Comparison of ENCODE assay signal across 8 mouse cellular contexts in genomic region chr16:49164349-49165137, GRCm38 (mm10).
DNase-seq lines count a peak whose midpoint lies in the region; ATAC-seq and TF ChIP-seq lines count a peak whose summit lies in the region.

No protein-coding gene starts in this region.

- peak; percentile 48 for DNase-seq in liver
- DNase-seq in c-Kit-positive CD71-negative TER-119-negative erythroid progenitor cells, embryonic 14.5 days (ENCODE audit: low read depth): peak; percentile 37
- DNase-seq in fibroblast of lung, adult 2 months (ENCODE audit: low read depth): peak; percentile 17
- peak; percentile 85 for DNase-seq in hindbrain, postnatal 0 days (ENCODE audit: low spot score)
- peak; percentile 49 to 71 for DNase-seq in layer of hippocampus, postnatal 36 days
- DNase-seq in right cerebral cortex, postnatal 25 days: peak; percentile 47

- no peaks in the 10 kb centered on the region for H3K27me3 ChIP-seq in liver, embryonic 12.5 days (replicated peaks)
- H3K27me3 ChIP-seq in hindbrain, postnatal 0 days (ENCODE audit: insufficient read depth, low read length): no peaks in the 10 kb centered on the region

- WGBS in liver, embryonic 12.5 days (ENCODE audit: insufficient replicate concordance): 30% methylated on average over 7 of the region's 7 CpGs
- 37% methylated on average over 7 of the region's 7 CpGs for WGBS in hindbrain, postnatal 0 days

- no peak overlapping the region for H3K27ac ChIP-seq in liver, embryonic 12.5 days
- H3K27ac ChIP-seq in hindbrain, postnatal 0 days: no peak overlapping the region

- no peaks in the 10 kb centered on the region for H3K9me3 ChIP-seq in liver, embryonic 12.5 days (replicated peaks)
- no peaks in the 10 kb centered on the region for H3K9me3 ChIP-seq in hindbrain, postnatal 0 days (ENCODE audit: low read length)

- H3K4me3 ChIP-seq in liver, embryonic 12.5 days: no peak overlapping the region
- H3K4me3 ChIP-seq in hindbrain, postnatal 0 days (ENCODE audit: low read length): no peak overlapping the region

- peak; percentile 91 for TF ChIP-seq CTCF in hindbrain, postnatal 0 days (IDR thresholded peaks at IDR 0.05; ENCODE audit: low read depth)

- H3K9ac ChIP-seq in liver, embryonic 12.5 days: no peak overlapping the region
- H3K9ac ChIP-seq in hindbrain, postnatal 0 days (replicated peaks; ENCODE audit: low read length): no peak overlapping the region

- H3K36me3 ChIP-seq in liver, embryonic 12.5 days: no peaks in the 10 kb centered on the region
- H3K36me3 ChIP-seq in hindbrain, postnatal 0 days (ENCODE audit: insufficient read depth, low read length): no peaks in the 10 kb centered on the region

- H3K4me1 ChIP-seq in liver, embryonic 12.5 days: no peaks in the 10 kb centered on the region
- H3K4me1 ChIP-seq in hindbrain, postnatal 0 days (ENCODE audit: insufficient read depth, low read length): no peaks in the 10 kb centered on the region

- H3K4me2 ChIP-seq in liver, embryonic 12.5 days: no peak overlapping the region
- H3K4me2 ChIP-seq in hindbrain, postnatal 0 days (ENCODE audit: low read depth, low read length): no peak overlapping the region

- no peak for ATAC-seq in liver, embryonic 12.5 days
- peak; percentile 85 for ATAC-seq in hindbrain, postnatal 0 days
- ATAC-seq in megakaryocyte-erythroid progenitor cell, adult 5-6 weeks (replicated peaks; ENCODE audit: low FRiP score, low TSS enrichment, poor library complexity, severe bottlenecking): peak; percentile 90

Comparison
In these comparisons a context has a peak if more than half of its experiments do, and no peak if none do; other contexts are left out.
1. DNase-seq: peak in every context shown above with its lines; median percentile 85 in hindbrain, postnatal 0 days; 60 in layer of hippocampus, postnatal 36 days; 48 in liver; 47 in right cerebral cortex, postnatal 25 days; 37 in c-Kit-positive CD71-negative TER-119-negative erythroid progenitor cells, embryonic 14.5 days; 17 in fibroblast of lung, adult 2 months.